Mouse (Mus musculus) small intestine, adult 2 months (tissue): ENCODE results near the gene Cpne5.

Experiments
- CTCF ChIP-seq: fragments of 200-500 bp; IDR thresholded peaks from 2 replicates; pipeline ENCODE4 v1.5.1; 2012; ENCODE audit warnings: low read depth, mild to moderate bottlenecking, control low read depth, inconsistent platforms, low read length, moderate library complexity, mixed read lengths; ENCODE audit not compliant: insufficient replicate concordance, insufficient read length; ENCODE audit errors: extremely low read depth
- POLR2A ChIP-seq: fragments of 200-500 bp; IDR thresholded peaks from 2 replicates; pipeline ENCODE4 v1.6.1; 2012; ENCODE audit warnings: low read depth, mild to moderate bottlenecking, control low read depth, inconsistent platforms, low read length, moderate library complexity

DNA sequence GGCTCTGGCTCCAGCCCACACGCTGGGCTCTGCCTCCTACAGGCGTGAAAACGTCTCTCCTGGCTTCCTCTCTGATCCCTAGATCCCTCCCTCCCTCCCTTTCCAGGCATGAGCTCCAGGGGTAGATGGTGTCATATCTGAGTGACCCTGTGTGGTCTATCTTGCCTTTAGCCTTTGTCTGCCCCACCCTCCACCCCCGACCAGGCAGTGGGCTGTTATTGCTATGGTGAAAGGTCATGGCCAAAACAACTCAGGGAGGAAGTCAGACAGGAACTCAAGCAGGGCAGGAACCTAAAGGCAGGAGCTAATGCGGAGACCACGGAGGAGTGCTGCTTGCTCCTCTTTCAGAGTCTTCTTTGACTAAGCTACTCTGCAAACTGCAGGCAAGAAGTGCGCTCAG, 26.1 kb downstream of the Cpne5 start:
- TF ChIP-seq POLR2A, result no peak
- no peak for TF ChIP-seq CTCF
